Mouse (Mus musculus): ENCODE data around the gene Pole4. TPM values are rescaled to one million over a fixed set of nuclear protein-coding genes. Genes with fewer than 3 reads are reported as not detected.

Pole4 gene
- polyA plus RNA-seq, 1 experiment, result 23.6 TPM

DNA sequence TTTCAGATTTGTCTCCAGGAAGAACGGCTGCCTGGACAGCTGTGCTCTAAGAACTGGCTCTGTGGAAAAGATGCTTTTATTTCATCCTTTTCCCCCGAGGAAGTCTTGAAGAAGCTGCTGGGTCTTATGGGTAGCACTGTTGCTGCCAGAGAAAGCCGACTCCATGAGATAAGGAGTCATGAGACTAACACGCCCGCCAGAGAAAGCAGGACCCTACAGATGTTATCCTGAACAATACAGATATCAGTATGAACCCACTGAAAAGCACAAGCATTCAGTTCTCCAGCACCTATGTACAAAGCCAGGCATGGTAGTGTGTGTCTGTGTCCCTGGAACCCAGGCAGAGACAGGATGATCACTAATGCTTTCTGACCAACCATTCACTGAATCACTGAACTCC lies 129.7 kb downstream of the Pole4 start:
- no peaks in the 10 kb centered on the region for H3K36me3 ChIP-seq (ENCODE audit: control insufficient read depth, insufficient read depth, low read length)
- H3K27ac ChIP-seq (ENCODE audit: insufficient read depth, low read length), result no peak overlapping the region
- no peaks in the 10 kb centered on the region for H3K4me1 ChIP-seq (ENCODE audit: control insufficient read depth, insufficient read depth, insufficient read length)
- no peak for DNase-seq (ENCODE audit: low read depth in 1 of 2, low spot score in 2 of 2)
- H3K27me3 ChIP-seq (ENCODE audit: control insufficient read depth, insufficient read depth, low read length), result no peaks in the 10 kb centered on the region
- H3K4me3 ChIP-seq (ENCODE audit: extremely low read depth, insufficient read depth, insufficient read length), result no peak overlapping the region
- no peak for TF ChIP-seq CTCF (IDR thresholded peaks at IDR 0.05; ENCODE audit: extremely low read depth, insufficient read depth, insufficient read length, insufficient replicate concordance)
- no peak for TF ChIP-seq POLR2A (IDR thresholded peaks at IDR 0.05; ENCODE audit: low read depth, low read length)
- WGBS, result 85% methylated on average over 5 of the region's 5 CpGs

Other genes with a start within 250 kb of the Pole4 start
- gene Hk2, start 69.1 kb upstream of the Pole4 start, polyA plus RNA-seq (2012; rRNA removed), result 2.6 and 2.7 TPM in 2 replicates
- 3.2 TPM in 2 replicates for gene Sema4f, start 234.4 kb upstream of the Pole4 start, polyA plus RNA-seq (2012; rRNA removed)
- 2.6 and 2.8 TPM in 2 replicates for gene M1ap, start 241.5 kb upstream of the Pole4 start, polyA plus RNA-seq (2012; rRNA removed)